ENCODE assay signal across 8 mouse cellular contexts in genomic region chr4:108327071-108327579, GRCm38 (mm10). TPM values are rescaled to one million over a fixed set of nuclear protein-coding genes. Genes with fewer than 3 reads are reported as not detected.
A peak's percentile ranks its signal among the peaks of the same experiment; 100 is the strongest.
DNase-seq lines count a peak whose midpoint lies in the region; ATAC-seq and TF ChIP-seq lines count a peak whose summit lies in the region.

No protein-coding gene starts in this region.

- TF ChIP-seq CTCF in embryonic fibroblast, embryonic 13.5 days (IDR thresholded peaks at IDR 0.05; ENCODE audit: borderline replicate concordance, insufficient read depth, low read length), result no peak
- peak; percentile 72 for TF ChIP-seq CTCF in midbrain, postnatal 0 days (IDR thresholded peaks at IDR 0.05)

- WGBS in limb, embryonic 13.5 days, result 35% methylated on average over 6 of the region's 6 CpGs
- WGBS in midbrain, postnatal 0 days, result 29% methylated on average over 6 of the region's 6 CpGs

- peak; percentile 35 to 66 for DNase-seq in heart, adult 18-20 months
- DNase-seq in heart, postnatal 4 days, result no peak
- peak; percentile 45 for DNase-seq in T-cell, adult 2 months (ENCODE audit: low spot score)
- peak; percentile 22 for DNase-seq in hindlimb bud, embryonic 11.5 days (ENCODE audit: extremely low spot score, low read depth, low spot score)
- peak; percentile 75 for DNase-seq in midbrain, postnatal 0 days (ENCODE audit: low spot score)
- no peak for DNase-seq in gastrocnemius, adult 8-10 months (ENCODE audit: low spot score in 2 of 2)

- H3K4me3 ChIP-seq in embryonic fibroblast, embryonic 13.5 days (ENCODE audit: insufficient read depth, low read length), result no peak overlapping the region
- H3K4me3 ChIP-seq in limb, embryonic 13.5 days, result peak overlapping the region; percentile 75
- peak overlapping the region; percentile 67 for H3K4me3 ChIP-seq in midbrain, postnatal 0 days (ENCODE audit: low read depth, low read length)

- ATAC-seq in limb, embryonic 13.5 days (ENCODE audit: low FRiP score, low read depth), result no peak
- ATAC-seq in midbrain, postnatal 0 days (ENCODE audit: low FRiP score), result no peak

- peak overlapping the region; percentile 67 for H3K9ac ChIP-seq in limb, embryonic 13.5 days
- H3K9ac ChIP-seq in midbrain, postnatal 0 days (replicated peaks; ENCODE audit: low read length, poor library complexity, severe bottlenecking), result no peak overlapping the region

- H3K4me1 ChIP-seq in embryonic fibroblast, embryonic 13.5 days (ENCODE audit: control insufficient read depth, insufficient read depth, low read length), result 0 out of 2 replicates have a peak, but pooled peaks cover 2% of the 10 kb centered on the region
- peaks cover 5% of the 10 kb centered on the region; the same call in 1 of the 2 replicates for H3K4me1 ChIP-seq in limb, embryonic 13.5 days
- no peaks in the 10 kb centered on the region for H3K4me1 ChIP-seq in midbrain, postnatal 0 days (ENCODE audit: insufficient read depth, low read length)

- no peak for TF ChIP-seq POLR2A in embryonic fibroblast, embryonic 13.5 days (IDR thresholded peaks at IDR 0.05; ENCODE audit: low read depth, low read length)

- H3K9me3 ChIP-seq in limb, embryonic 13.5 days, result no peaks in the 10 kb centered on the region
- H3K9me3 ChIP-seq in midbrain, postnatal 0 days (ENCODE audit: low read length), result no peaks in the 10 kb centered on the region

- H3K27me3 ChIP-seq in limb, embryonic 13.5 days, result no peaks in the 10 kb centered on the region
- no peaks in the 10 kb centered on the region for H3K27me3 ChIP-seq in midbrain, postnatal 0 days (ENCODE audit: insufficient read depth, low read length)

- peaks cover 9% of the 10 kb centered on the region for H3K36me3 ChIP-seq in limb, embryonic 13.5 days
- 0 out of 2 replicates have a peak, but pooled peaks cover 5% of the 10 kb centered on the region for H3K36me3 ChIP-seq in midbrain, postnatal 0 days (ENCODE audit: insufficient read depth, low read length)

- peak overlapping the region; percentile 65 for H3K4me2 ChIP-seq in limb, embryonic 13.5 days (replicated peaks)
- peak overlapping the region; percentile 58 for H3K4me2 ChIP-seq in midbrain, postnatal 0 days (ENCODE audit: low read depth, low read length, poor library complexity, severe bottlenecking)

- H3K27ac ChIP-seq in embryonic fibroblast, embryonic 13.5 days (ENCODE audit: insufficient read depth, low read length), result peak overlapping the region; percentile 87
- peak overlapping the region; percentile 88 for H3K27ac ChIP-seq in limb, embryonic 13.5 days
- H3K27ac ChIP-seq in midbrain, postnatal 0 days (ENCODE audit: low read depth, low read length), result peak overlapping the region; percentile 93

RNA-seq across cellular contexts. Expression of gene Coa7, which starts 0.8 kb away (rescaled TPM):
- 10 to 100 TPM; 35.6 to 39.8 TPM for total RNA-seq in heart, adult 18-20 months (2021)
- total RNA-seq in heart, postnatal 4 days (2021), result 10 to 100 TPM; 41.1 to 46.8 TPM
- polyA plus RNA-seq in embryonic fibroblast, embryonic 13.5 days (2011; ENCODE audit: insufficient read length, low read depth, missing spikeins), result 19.5 and 24.2 TPM in 2 replicates
- 47.2 and 49.0 TPM in 2 replicates for polyA plus RNA-seq in limb, embryonic 13.5 days (2015; fragmentation: Nextera tagmentation; extraction: Ambion mirVana)
- 16.8 and 59.5 TPM in 2 replicates for total RNA-seq in midbrain, postnatal 0 days (2014; rRNA removed)
- 59.6 and 63.2 TPM in 2 replicates for polyA plus RNA-seq in midbrain, postnatal 0 days (2015; fragmentation: Nextera tagmentation; extraction: Ambion mirVana)
- 10 to 100 TPM; 26.4 to 40.8 (median 33.7) TPM for total RNA-seq in gastrocnemius, adult 8-10 months (2022)

RNA-seq across cellular contexts. Expression of gene Zyg11b, which starts 26.2 kb away (rescaled TPM):
- total RNA-seq in heart, adult 18-20 months (2021), result 10 to 100 TPM; 38.7 to 39.6 TPM
- 10 to 100 TPM; 30.9 to 31.4 TPM for total RNA-seq in heart, postnatal 4 days (2021)
- 31.8 and 40.7 TPM in 2 replicates for polyA plus RNA-seq in embryonic fibroblast, embryonic 13.5 days (2011; ENCODE audit: insufficient read length, low read depth, missing spikeins)
- 12.2 and 14.5 TPM in 2 replicates for polyA plus RNA-seq in limb, embryonic 13.5 days (2015; fragmentation: Nextera tagmentation; extraction: Ambion mirVana)
- total RNA-seq in midbrain, postnatal 0 days (2014; rRNA removed), result 131 and 162 TPM in 2 replicates
- 22.3 and 26.0 TPM in 2 replicates for polyA plus RNA-seq in midbrain, postnatal 0 days (2015; fragmentation: Nextera tagmentation; extraction: Ambion mirVana)
- 10 to 100 TPM; 58.6 to 67.0 (median 65.0) TPM for total RNA-seq in gastrocnemius, adult 8-10 months (2022)

RNA-seq across cellular contexts. Expression of gene Shisal2a, which starts 56.0 kb away (rescaled TPM):
- not detected for total RNA-seq in heart, adult 18-20 months (2021)
- total RNA-seq in heart, postnatal 4 days (2021), result under 1 TPM; 0.50 TPM
- polyA plus RNA-seq in embryonic fibroblast, embryonic 13.5 days (2011; ENCODE audit: insufficient read length, low read depth, missing spikeins), result not detected in 2 replicates
- polyA plus RNA-seq in limb, embryonic 13.5 days (2015; fragmentation: Nextera tagmentation; extraction: Ambion mirVana), result 7.0 and 7.4 TPM in 2 replicates
- 0.49 and 5.5 TPM in 2 replicates for total RNA-seq in midbrain, postnatal 0 days (2014; rRNA removed)
- polyA plus RNA-seq in midbrain, postnatal 0 days (2015; fragmentation: Nextera tagmentation; extraction: Ambion mirVana), result 12.6 and 15.5 TPM in 2 replicates
- not detected for total RNA-seq in gastrocnemius, adult 8-10 months (2022)

Comparison
In these comparisons a context has a peak if more than half of its experiments do, and no peak if none do; other contexts are left out.
1. DNase-seq: peak in heart, adult 18-20 months (2 of 2), T-cell, adult 2 months (single experiment), hindlimb bud, embryonic 11.5 days (single experiment) and midbrain, postnatal 0 days (single experiment); none in heart, postnatal 4 days (single experiment) and gastrocnemius, adult 8-10 months (0 of 2).
2. Peak in every context shown above with its lines, with median percentiles within 50 percentile points of each other: H3K27ac ChIP-seq.